Mouse (Mus musculus) small intestine, adult 2 months (tissue): Measurements from ENCODE around the gene Kcnd2. TPM values are rescaled to one million over a fixed set of nuclear protein-coding genes. Genes with fewer than 3 reads are reported as not detected.
"Not testable (repeated sequence)": the region's sequence is repeated elsewhere in the genome, so short reads cannot be mapped to it uniquely, and the experiment has no call there.

Experiments used
- H3K27ac ChIP-seq: fragments of 200-500 bp; 2 replicates; pipeline ENCODE4 v1.5.1; 2012; ENCODE audit warnings: low read depth, low read length, control low read depth, inconsistent platforms; ENCODE audit not compliant: insufficient read depth
- H3K27me3 ChIP-seq: fragments of 200-500 bp; 2 replicates; pipeline ENCODE4 v1.6.1; 2012; ENCODE audit warnings: mild to moderate bottlenecking, moderate library complexity, low read length, inconsistent platforms; ENCODE audit not compliant: control insufficient read depth, insufficient read depth
- H3K36me3 ChIP-seq: fragments of 200-500 bp; 2 replicates; pipeline ENCODE4 v1.6.1; 2012; ENCODE audit warnings: mild to moderate bottlenecking, low read length, control low read depth, inconsistent platforms; ENCODE audit not compliant: control insufficient read depth, insufficient read depth
- H3K4me1 ChIP-seq: fragments of 200-500 bp; 2 replicates; pipeline ENCODE4 v1.6.1; 2012; ENCODE audit warnings: low read length, inconsistent platforms, mixed read lengths; ENCODE audit not compliant: control insufficient read depth, insufficient read depth, insufficient read length
- H3K4me3 ChIP-seq: fragments of 200-500 bp; 2 replicates; pipeline ENCODE4 v1.5.1; 2012; ENCODE audit warnings: low read depth, mild to moderate bottlenecking, control low read depth, inconsistent platforms, low read length, moderate library complexity
- CTCF ChIP-seq: fragments of 200-500 bp; IDR thresholded peaks from 2 replicates; pipeline ENCODE4 v1.5.1; 2012; ENCODE audit warnings: low read depth, mild to moderate bottlenecking, control low read depth, inconsistent platforms, low read length, moderate library complexity, mixed read lengths; ENCODE audit not compliant: insufficient replicate concordance, insufficient read length; ENCODE audit errors: extremely low read depth
- POLR2A ChIP-seq: fragments of 200-500 bp; IDR thresholded peaks from 2 replicates; pipeline ENCODE4 v1.6.1; 2012; ENCODE audit warnings: low read depth, mild to moderate bottlenecking, control low read depth, inconsistent platforms, low read length, moderate library complexity
- WGBS: fragments of 180-500 bp; shearing (Covaris S2); methylation state at CpG from one replicate; pipeline ENCODE4 v1.1.7; 2018; 5-methylcytosine and 5-hydroxymethylcytosine counted together
- polyA plus RNA-seq: library from polyadenylated mRNA; depleted of rRNA; stranded (reverse); fragments of >200 nt; gene quantifications from 2 replicates; pipeline ENCODE4 v1.2.3, GENCODE M21; 2012

The Kcnd2 gene
- polyA plus RNA-seq, 1 experiment = 0.06 TPM

DNA sequence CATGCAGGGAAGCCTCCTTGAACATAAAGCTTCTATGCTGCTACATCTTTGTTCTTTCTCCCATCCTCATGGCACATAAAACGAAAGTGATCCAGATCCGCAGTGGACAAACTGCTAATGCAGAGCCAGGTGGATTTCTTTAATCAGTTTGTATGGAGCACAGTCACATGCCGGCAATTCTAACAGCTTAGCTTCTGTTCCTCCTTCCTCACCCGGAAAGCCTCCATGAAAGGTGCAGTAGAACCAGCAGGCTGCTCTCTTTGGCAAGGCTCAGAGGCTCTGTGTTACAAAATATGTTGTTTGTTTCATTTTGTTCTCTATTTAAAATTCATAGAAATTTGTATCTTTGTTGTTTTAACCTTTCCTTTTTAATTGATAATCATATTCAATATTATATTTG is 106.9 kb downstream of the Kcnd2 start:
- no peak overlapping the region for H3K4me3 ChIP-seq
- 82% methylated on average over 4 of the region's 4 CpGs for WGBS
- no peaks in the 10 kb centered on the region for H3K36me3 ChIP-seq
- no peaks in the 10 kb centered on the region for H3K27me3 ChIP-seq
- TF ChIP-seq CTCF (no peak), POLR2A (no peak)
- H3K27ac ChIP-seq = no peak overlapping the region
- H3K4me1 ChIP-seq = no peaks in the 10 kb centered on the region

DNA sequence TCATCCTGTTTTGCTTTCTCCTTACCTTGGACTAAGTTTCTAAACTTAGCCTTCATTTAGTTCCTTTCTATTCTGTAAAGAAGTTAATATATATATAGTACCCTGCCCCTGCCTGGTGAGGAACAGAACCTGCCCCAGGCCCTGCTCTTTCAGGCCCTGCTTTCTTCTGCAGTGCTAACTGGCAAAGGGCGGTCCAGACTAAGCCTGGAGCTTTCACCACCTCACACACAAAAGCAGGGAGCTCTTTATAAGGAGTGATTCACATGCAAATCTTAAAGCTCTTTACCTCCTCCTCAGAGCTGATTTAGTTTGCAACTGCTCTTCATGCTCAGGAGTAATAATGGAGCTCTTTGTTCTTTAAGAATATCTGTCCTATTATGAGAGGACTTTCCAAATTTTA is 109.9 kb downstream of the Kcnd2 start:
- 75% methylated on average over 1 of the region's 1 CpGs for WGBS
- TF ChIP-seq POLR2A (no peak), CTCF (no peak)
- Histone ChIP-seq H3K27me3 (no peaks in the 10 kb centered on the region), H3K27ac (no peak overlapping the region), H3K36me3 (no peaks in the 10 kb centered on the region), H3K4me3 (no peak overlapping the region), H3K4me1 (no peaks in the 10 kb centered on the region)

DNA sequence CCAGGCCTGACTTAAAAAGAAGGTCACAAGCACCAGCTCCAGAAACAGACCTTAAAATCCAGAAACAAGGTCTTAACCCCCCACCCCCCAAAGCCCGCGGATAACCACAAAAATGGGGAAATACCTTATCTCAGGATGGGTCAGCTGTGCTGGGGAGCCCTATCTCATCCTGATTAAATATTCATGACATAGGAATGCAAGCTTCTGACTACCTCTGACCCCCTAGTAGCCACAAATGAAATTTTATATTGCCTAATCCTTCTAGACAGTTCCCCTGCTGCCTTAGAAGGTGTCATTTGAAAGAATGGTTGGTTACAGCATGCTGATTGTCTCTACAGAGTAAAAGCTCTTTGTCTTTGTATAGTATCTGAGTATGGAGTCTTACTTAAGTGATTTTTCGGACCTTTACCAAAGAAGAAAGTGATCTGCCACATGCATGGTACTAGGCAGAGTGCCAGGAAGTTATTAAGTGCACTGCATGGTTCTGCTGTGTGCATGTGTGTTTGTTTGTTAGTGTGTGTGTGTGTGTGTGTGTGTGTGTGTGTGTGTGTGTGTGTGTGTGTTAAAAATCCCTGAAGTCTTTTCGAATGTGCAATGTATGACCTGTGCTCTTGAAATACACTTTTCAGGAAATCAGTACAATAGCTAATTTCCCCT is 111.9 kb downstream of the Kcnd2 start:
- 52% methylated on average over 4 of the region's 4 CpGs for WGBS
- no peak overlapping the region for H3K4me3 ChIP-seq
- TF ChIP-seq CTCF = no peak
- no peaks in the 10 kb centered on the region for H3K4me1 ChIP-seq
- no peak overlapping the region for H3K27ac ChIP-seq
- no peaks in the 10 kb centered on the region for H3K27me3 ChIP-seq
- H3K36me3 ChIP-seq = no peaks in the 10 kb centered on the region

DNA sequence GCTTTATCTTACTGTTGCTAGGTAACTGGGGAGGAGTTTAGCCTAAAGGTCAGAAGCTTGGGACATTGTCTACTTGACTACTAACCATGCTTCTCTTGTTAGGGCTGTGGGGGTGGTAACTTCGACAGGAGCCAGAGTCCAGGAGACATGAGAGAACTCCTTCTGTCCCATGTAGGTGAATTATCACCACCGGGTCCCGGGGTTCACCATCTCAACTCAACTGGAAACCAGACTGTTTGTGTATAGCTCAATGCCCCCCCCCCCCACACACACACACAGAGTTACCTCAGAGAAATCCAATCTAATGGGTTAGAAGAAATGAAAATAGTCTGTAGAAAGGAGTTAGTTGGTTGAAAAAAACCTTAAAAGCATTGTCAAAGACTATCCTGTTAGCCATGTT is 170.0 kb downstream of the Kcnd2 start:
- not testable (repeated sequence) for H3K4me3 ChIP-seq, H3K27me3 ChIP-seq, H3K27ac ChIP-seq, H3K4me1 ChIP-seq, H3K36me3 ChIP-seq
- 80% methylated on average over 3 of the region's 3 CpGs for WGBS

DNA sequence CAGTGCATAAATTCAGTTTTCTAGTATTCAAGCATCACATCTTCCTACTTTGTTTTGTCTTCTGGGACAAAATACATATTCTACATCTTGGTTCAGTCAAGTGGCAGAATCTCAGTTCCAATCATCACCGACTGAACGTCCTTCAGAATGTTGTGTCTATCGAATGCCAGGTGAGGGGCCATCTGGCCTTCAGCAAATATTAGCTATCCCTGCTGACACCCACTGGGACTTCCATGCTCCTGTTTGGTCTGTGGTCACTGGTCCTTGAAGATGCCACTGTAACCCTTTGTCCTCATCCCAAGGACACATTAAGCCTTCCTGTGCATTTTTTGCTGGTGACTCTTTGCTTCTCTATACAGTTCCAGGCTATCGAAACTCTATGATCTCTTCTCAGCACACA is 176.5 kb downstream of the Kcnd2 start:
- H3K27me3 ChIP-seq = no peaks in the 10 kb centered on the region
- H3K27ac ChIP-seq = no peak overlapping the region
- H3K4me1 ChIP-seq = no peaks in the 10 kb centered on the region
- WGBS = 82% methylated on average over 4 of the region's 4 CpGs
- H3K36me3 ChIP-seq = no peaks in the 10 kb centered on the region
- TF ChIP-seq POLR2A (no peak), CTCF (no peak)
- H3K4me3 ChIP-seq = no peak overlapping the region

DNA sequence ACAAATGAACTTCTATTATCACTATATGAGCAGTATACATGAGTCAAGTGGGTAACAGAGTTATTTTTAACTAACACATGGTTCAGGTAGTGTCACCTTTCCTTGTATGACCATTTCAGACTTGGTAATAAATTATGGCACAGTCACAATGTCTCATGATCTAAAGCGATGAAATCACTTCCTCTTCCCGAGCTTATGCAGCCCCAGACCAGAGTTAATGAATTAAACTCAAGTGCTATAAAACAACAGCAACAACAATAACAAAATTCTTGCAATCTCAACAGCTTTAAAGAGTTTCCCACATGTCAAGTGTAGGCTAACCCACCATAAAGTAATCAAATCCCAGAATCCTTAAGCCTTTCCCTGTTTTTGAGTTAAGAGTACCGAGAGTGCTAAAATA is 198.4 kb downstream of the Kcnd2 start:
- H3K36me3 ChIP-seq = no peaks in the 10 kb centered on the region
- H3K27me3 ChIP-seq = no peaks in the 10 kb centered on the region
- WGBS = 70% methylated on average over 3 of the region's 3 CpGs
- no peak overlapping the region for H3K4me3 ChIP-seq
- H3K4me1 ChIP-seq = no peaks in the 10 kb centered on the region
- H3K27ac ChIP-seq = no peak overlapping the region
- TF ChIP-seq CTCF (no peak), POLR2A (no peak)

DNA sequence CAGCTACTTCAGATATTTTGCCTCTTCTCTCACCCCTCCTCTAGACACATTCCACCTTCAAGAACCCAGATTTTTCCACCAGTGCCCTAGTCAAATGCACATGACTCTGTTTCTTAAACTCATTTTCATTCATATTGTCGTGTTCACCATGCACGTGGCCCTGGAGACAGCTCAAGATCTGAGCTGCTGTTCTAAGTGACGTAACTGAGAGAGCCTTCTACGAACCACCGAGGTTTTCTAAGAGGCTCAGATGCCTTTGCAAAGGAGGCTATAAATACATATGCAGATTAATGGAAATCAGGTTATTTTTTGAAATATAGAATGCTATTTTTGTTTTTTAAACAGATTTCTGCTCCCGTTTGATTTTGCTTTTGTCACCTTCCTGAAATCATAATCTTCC is 202.9 kb downstream of the Kcnd2 start:
- no peaks in the 10 kb centered on the region for H3K4me1 ChIP-seq
- H3K4me3 ChIP-seq = no peak overlapping the region
- 80% methylated on average over 6 of the region's 6 CpGs for WGBS
- no peak overlapping the region for H3K27ac ChIP-seq
- H3K36me3 ChIP-seq = no peaks in the 10 kb centered on the region
- TF ChIP-seq POLR2A (no peak), CTCF (no peak)
- no peaks in the 10 kb centered on the region for H3K27me3 ChIP-seq

DNA sequence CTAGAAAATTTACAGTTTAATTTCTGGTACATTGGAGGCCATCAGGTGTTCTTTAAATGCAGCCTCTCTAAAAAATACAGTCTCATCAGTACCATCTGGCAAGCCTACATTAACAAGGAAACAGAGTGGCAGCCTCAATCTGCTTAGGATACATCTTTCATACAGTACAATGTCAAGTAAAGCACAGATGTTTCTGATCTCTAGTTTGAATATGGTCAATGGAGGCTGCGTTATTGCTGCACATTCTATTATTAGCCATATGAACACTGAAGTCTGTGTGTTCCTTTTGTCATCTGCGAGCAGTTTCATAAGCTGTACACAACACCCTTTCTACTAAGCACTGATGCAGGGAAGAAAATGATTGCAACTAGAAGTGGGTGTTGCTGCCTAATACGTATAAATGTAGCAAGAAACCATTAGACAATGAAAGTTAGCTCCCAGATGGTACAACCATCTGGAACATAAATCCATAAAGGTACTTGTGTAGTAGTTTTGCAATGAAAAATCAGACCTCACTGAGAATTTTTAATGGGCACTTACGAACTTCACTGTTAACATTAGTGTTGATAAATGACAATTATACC is 209.0 kb downstream of the Kcnd2 start:
- Histone ChIP-seq H3K27me3 (no peaks in the 10 kb centered on the region), H3K27ac (no peak overlapping the region), H3K36me3 (no peaks in the 10 kb centered on the region), H3K4me1 (no peaks in the 10 kb centered on the region), H3K4me3 (no peak overlapping the region)
- TF ChIP-seq POLR2A (no peak), CTCF (no peak)
- WGBS = 72% methylated on average over 4 of the region's 4 CpGs
